In genomic region chr4:141147112-141148008, GRCm38 (mm10) we compare ENCODE assay signal across 8 mouse cellular contexts. TPM values are rescaled to one million over a fixed set of nuclear protein-coding genes. Genes with fewer than 3 reads are reported as not detected.
DNase-seq lines count a peak whose midpoint lies in the region; ATAC-seq and TF ChIP-seq lines count a peak whose summit lies in the region.

TSS of gene Fbxo42 (plus strand) at chr4:141147913.

- peak; percentile 77; the same call in 1 of the 2 replicates for TF ChIP-seq POLR2A in lung, adult 2 months (IDR thresholded peaks at IDR 0.05; ENCODE audit: borderline replicate concordance, extremely low read depth, low read depth, low read length)

- peak within 1 kb of the TSS; percentile 62 for H3K4me2 ChIP-seq in forebrain, embryonic 15.5 days (replicated peaks)

- peak; percentile 36 for TF ChIP-seq CTCF in lung, adult 2 months (IDR thresholded peaks at IDR 0.05; ENCODE audit: insufficient read depth, low read length)

- H3K27ac ChIP-seq in forebrain, embryonic 15.5 days (replicated peaks) = peak within 1 kb of the TSS; percentile 91

- intact Hi-C loops in heart, postnatal 25 days (cut with DNase I) = no loop called here

- peak within 1 kb of the TSS; percentile 99 for H3K9ac ChIP-seq in forebrain, embryonic 15.5 days (replicated peaks)

- ATAC-seq in forebrain, embryonic 15.5 days (replicated peaks) = peak; percentile 79
- peak; percentile 81 for ATAC-seq in neutrophil, adult 5-6 weeks (ENCODE audit: extremely low read depth, insufficient number of reproducible peaks, low FRiP score, poor library complexity, severe bottlenecking)

- H3K9me3 ChIP-seq in forebrain, embryonic 15.5 days = no peaks in the 10 kb centered on the region

- 9% methylated on average over 58 of the region's 58 CpGs for WGBS in forebrain, embryonic 15.5 days
- WGBS in lung, adult 2 months = 3% methylated on average over 58 of the region's 58 CpGs

- H3K27me3 ChIP-seq in forebrain, embryonic 15.5 days = 0 out of 2 replicates have a peak, but pooled peaks cover 3% of the 10 kb centered on the region

- peak; percentile 91 for DNase-seq in ES-CJ7 (ENCODE audit: low read depth, low spot score)
- DNase-seq in cerebellum, adult 11 months = peak; percentile 95
- peak; percentile 88 for DNase-seq in heart, postnatal 25 days (ENCODE audit: low spot score)
- peak; percentile 91 to 95 for DNase-seq in layer of hippocampus, adult 18-20 months (ENCODE audit: low spot score in 2 of 2)
- peak; percentile 95 for DNase-seq in lung, adult 2 months
- peak; percentile 87 for DNase-seq in thymus, adult 18-20 months

- peaks cover 29% of the 10 kb centered on the region for H3K4me1 ChIP-seq in forebrain, embryonic 15.5 days
- H3K4me1 ChIP-seq in lung, adult 2 months (ENCODE audit: control insufficient read depth, insufficient read depth, low read length) = peaks cover 7% of the 10 kb centered on the region

- peak within 1 kb of the TSS; percentile 98 for H3K4me3 ChIP-seq in forebrain, embryonic 15.5 days
- peak within 1 kb of the TSS; percentile 85 for H3K4me3 ChIP-seq in lung, adult 2 months (replicated peaks; ENCODE audit: extremely low read depth, low read depth, low read length)

- H3K36me3 ChIP-seq in forebrain, embryonic 15.5 days = no peaks in the 10 kb centered on the region

RNA-seq across cellular contexts. Expression of gene Fbxo42, which starts in this region (rescaled TPM):
- polyA plus RNA-seq in forebrain, embryonic 15.5 days (2015; fragmentation: Nextera tagmentation; extraction: Ambion mirVana) = 25.0 and 26.5 TPM in 2 replicates
- total RNA-seq in heart, postnatal 25 days (2021) = 10 to 100 TPM in 1 of 2 experiments, 1 to 10 TPM in 1; 10.0 to 10.1 TPM
- 10 to 100 TPM; 23.2 to 24.4 TPM for total RNA-seq in layer of hippocampus, adult 18-20 months (2021)
- 13.8 and 14.2 TPM in 2 replicates for polyA plus RNA-seq in lung, adult 2 months (2012; rRNA removed)
- 10.8 and 10.9 TPM in 2 replicates for total RNA-seq in neutrophil, adult 5-6 weeks (2017)

Comparison
In these comparisons a context has a peak if more than half of its experiments do, and no peak if none do; other contexts are left out.
1. Peak in every context shown above with its lines: DNase-seq, ATAC-seq, H3K4me3 ChIP-seq and H3K27ac ChIP-seq.